Comparison of ENCODE assay signal across 19 mouse cellular contexts in the genomic region with DNA sequence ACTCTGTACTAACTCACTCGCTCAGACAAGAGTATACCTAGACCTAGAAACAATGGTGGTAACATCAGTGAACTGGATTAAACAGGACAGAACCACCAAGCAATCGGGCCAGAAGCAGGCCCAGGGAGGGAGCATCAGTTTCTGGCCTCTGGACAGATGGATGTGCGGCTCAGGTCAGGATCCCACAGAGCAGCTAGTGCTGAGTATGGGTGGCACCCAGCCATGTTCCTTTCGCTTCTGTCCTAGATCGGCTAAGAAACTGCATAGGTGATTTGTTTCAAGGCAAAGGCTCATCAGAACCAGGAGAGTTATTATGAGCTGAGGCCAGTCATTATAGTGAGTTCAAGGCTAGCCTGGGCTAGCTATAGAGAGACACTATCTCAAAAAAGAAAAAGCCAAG. TPM values are rescaled to one million over a fixed set of nuclear protein-coding genes. Genes with fewer than 3 reads are reported as not detected.
DNase-seq lines count a peak whose midpoint lies in the region; ATAC-seq lines count a peak whose summit lies in the region.
"Had no signal": no experiment of that assay in that cellular context is flagged by ENCODE, and none has a peak within 500 bp of the region (broad histone marks: within the 10 kb centered on the region; RNA-seq: fewer than 3 reads in every experiment).

No protein-coding gene starts in this region.

- ATAC-seq in forebrain, embryonic 11.5 days (replicated peaks; ENCODE audit: low FRiP score), result no peak
- ATAC-seq: forebrain, embryonic 14.5 days; hindbrain, postnatal 0 days had no signal

- no peak overlapping the region for H3K27ac ChIP-seq in forebrain, embryonic 11.5 days (ENCODE audit: low read depth, low read length)
- no peak overlapping the region for H3K27ac ChIP-seq in forebrain, embryonic 10.5 days
- H3K27ac ChIP-seq: embryonic facial prominence, embryonic 13.5 days; gastrocnemius, adult 2 months; heart, embryonic 13.5 days; hindbrain, embryonic 12.5 days; hindbrain, postnatal 0 days had no signal

- peak; percentile 38 for DNase-seq in forebrain, embryonic 11.5 days (ENCODE audit: low spot score)
- DNase-seq in forebrain, embryonic 10.5 days (ENCODE audit: extremely low spot score, low spot score), result no peak
- DNase-seq in cerebellum, adult 8-10 months, result peak; percentile 3
- DNase-seq in cerebellum, adult 9-11 months, result peak; percentile 13
- DNase-seq in adrenal gland, adult 2 months, result no peak
- DNase-seq in lung, postnatal 36 days, result no peak
- DNase-seq: adrenal gland, postnatal 14 days; gastrocnemius, adult 2 months; gastrocnemius, postnatal 25 days; heart, postnatal 4 days; kidney, adult 11 months; kidney, adult 9 months had no signal

- no peaks in the 10 kb centered on the region for H3K27me3 ChIP-seq in forebrain, embryonic 11.5 days (ENCODE audit: control insufficient read depth, insufficient read depth, low read length)
- H3K27me3 ChIP-seq in forebrain, embryonic 10.5 days (ENCODE audit: poor library complexity, severe bottlenecking), result no peaks in the 10 kb centered on the region
- H3K27me3 ChIP-seq: embryonic facial prominence, embryonic 13.5 days; heart, embryonic 13.5 days; hindbrain, embryonic 12.5 days had no signal

- no peaks in the 10 kb centered on the region for H3K4me1 ChIP-seq in forebrain, embryonic 11.5 days (replicated peaks; ENCODE audit: control insufficient read depth, insufficient read depth, low read length)
- H3K4me1 ChIP-seq in forebrain, embryonic 10.5 days, result no peaks in the 10 kb centered on the region
- H3K4me1 ChIP-seq: embryonic facial prominence, embryonic 13.5 days; hindbrain, embryonic 12.5 days had no signal

- H3K36me3 ChIP-seq in forebrain, embryonic 11.5 days (ENCODE audit: control insufficient read depth, insufficient read depth, low read length), result no peaks in the 10 kb centered on the region
- no peaks in the 10 kb centered on the region for H3K36me3 ChIP-seq in forebrain, embryonic 10.5 days (replicated peaks)
- H3K36me3 ChIP-seq: embryonic facial prominence, embryonic 13.5 days; heart, embryonic 13.5 days; hindbrain, embryonic 12.5 days had no signal

- 90% methylated on average over 5 of the region's 5 CpGs for WGBS in forebrain, embryonic 11.5 days
- 95% methylated on average over 5 of the region's 5 CpGs for WGBS in forebrain, embryonic 10.5 days

- no peak overlapping the region for H3K4me2 ChIP-seq in forebrain, embryonic 11.5 days (ENCODE audit: low read depth, low read length, severe bottlenecking)
- H3K4me2 ChIP-seq: embryonic facial prominence, embryonic 13.5 days; heart, embryonic 13.5 days; hindbrain, embryonic 12.5 days had no signal

- no peaks in the 10 kb centered on the region for H3K9me3 ChIP-seq in forebrain, embryonic 11.5 days (ENCODE audit: control insufficient read depth, low read length)
- no peaks in the 10 kb centered on the region for H3K9me3 ChIP-seq in forebrain, embryonic 10.5 days
- H3K9me3 ChIP-seq: embryonic facial prominence, embryonic 13.5 days; heart, embryonic 13.5 days; hindbrain, embryonic 12.5 days had no signal

- H3K4me3 ChIP-seq in forebrain, embryonic 11.5 days (ENCODE audit: low read depth, low read length), result no peak overlapping the region
- no peak overlapping the region for H3K4me3 ChIP-seq in forebrain, embryonic 10.5 days
- H3K4me3 ChIP-seq: embryonic facial prominence, embryonic 13.5 days; gastrocnemius, adult 2 months; heart, embryonic 13.5 days; hindbrain, embryonic 12.5 days had no signal

- H3K9ac ChIP-seq in forebrain, embryonic 11.5 days (ENCODE audit: low read length), result no peak overlapping the region
- H3K9ac ChIP-seq: embryonic facial prominence, embryonic 13.5 days; heart, embryonic 13.5 days; hindbrain, embryonic 12.5 days had no signal

RNA-seq across cellular contexts. Expression of gene Sspn, which starts 27.3 kb away (rescaled TPM):
- polyA plus RNA-seq in forebrain, embryonic 11.5 days (2014; fragmentation: Nextera tagmentation; extraction: Ambion mirVana), result 1.9 and 2.0 TPM in 2 replicates
- polyA plus RNA-seq in forebrain, embryonic 10.5 days (2016; fragmentation: Nextera tagmentation; extraction: Ambion mirVana), result 1.4 and 1.8 TPM in 2 replicates
- 10 to 100 TPM in 1 of 2 experiments, 1 to 10 TPM in 1; 9.8 to 17.0 TPM for total RNA-seq in adrenal gland, adult 2 months (2021)
- polyA plus RNA-seq in adrenal gland, adult 2 months (2012; rRNA removed), result 6.8 and 7.1 TPM in 2 replicates
- total RNA-seq: granulocyte monocyte progenitor cell, adult 5-6 weeks; MEL had no signal

RNA-seq across cellular contexts. Expression of gene Bhlhe41, which starts 38.8 kb away (rescaled TPM):
- polyA plus RNA-seq in forebrain, embryonic 11.5 days (2014; fragmentation: Nextera tagmentation; extraction: Ambion mirVana), result 2.1 and 2.4 TPM in 2 replicates
- polyA plus RNA-seq in forebrain, embryonic 10.5 days (2016; fragmentation: Nextera tagmentation; extraction: Ambion mirVana), result 1.6 and 2.1 TPM in 2 replicates
- 10 to 100 TPM in 1 of 2 experiments, 1 to 10 TPM in 1; 8.4 to 28.2 TPM for total RNA-seq in adrenal gland, adult 2 months (2021)
- 21.5 and 26.5 TPM in 2 replicates for polyA plus RNA-seq in adrenal gland, adult 2 months (2012; rRNA removed)
- total RNA-seq: granulocyte monocyte progenitor cell, adult 5-6 weeks; MEL had no signal

Comparison
In these comparisons a context has a peak if more than half of its experiments do, and no peak if none do; other contexts are left out.
1. DNase-seq: peak in forebrain, embryonic 11.5 days (single experiment), cerebellum, adult 8-10 months (single experiment) and cerebellum, adult 9-11 months (single experiment); none in forebrain, embryonic 10.5 days (single experiment), adrenal gland, adult 2 months (single experiment) and lung, postnatal 36 days (single experiment).